Mouse (Mus musculus): ENCODE measurements around the gene Gm45021. TPM values are rescaled to one million over a fixed set of nuclear protein-coding genes. Genes with fewer than 3 reads are reported as not detected.
A peak's percentile ranks its signal among the peaks of the same experiment; 100 is the strongest.
"Not testable (repeated sequence)": the region's sequence is repeated elsewhere in the genome, so short reads cannot be mapped to it uniquely, and the experiment has no call there.

Gm45021 gene
- total RNA-seq, 2 experiments from 2014 or later = not detected

GRCm38 (mm10) chr6:48600594-48600993, 11.2 kb downstream of the Gm45021 start:
- intact Hi-C loops (cut with DNase I) = loop anchor here (2.0 kb wide), 1 partner anchor 26 kb away; the partner anchor contains the start of gene AI854703
- DNase-seq (ENCODE audit: low spot score in 2 of 2) = no peak

GRCm38 (mm10) chr6:48601271-48602079, 12.1 kb downstream of the Gm45021 start, which contains the start of gene Zfp775:
TSS of gene Zfp775 (plus strand) at chr6:48602063.
- intact Hi-C loops (cut with DNase I) = loop anchor here (2.0 kb wide), 1 partner anchor 25 kb away; the partner anchor contains the start of gene AI854703

GRCm38 (mm10) chr6:48602080-48602741, 12.8 kb downstream of the Gm45021 start:
- intact Hi-C loops (cut with DNase I) = no loop called here
- DNase-seq (ENCODE audit: low spot score in 2 of 2) = peak; percentile 43 to 74

More at GRCm38 (mm10) chr6:48601271-48602079, 12.1 kb downstream of the Gm45021 start, which contains the start of gene Zfp775:
- DNase-seq (ENCODE audit: low spot score in 2 of 2) = peak; percentile 96 to 97

GRCm38 (mm10) chr6:48608124-48608523, 18.7 kb downstream of the Gm45021 start:
- no peak for DNase-seq (ENCODE audit: low spot score in 2 of 2)
- intact Hi-C loops (cut with DNase I) = no loop called here

- DNase-seq (ENCODE audit: low spot score in 2 of 2) = no peak
- intact Hi-C loops (cut with DNase I) = no loop called here
Measured at GRCm38 (mm10) chr6:48609512-48609911, 20.1 kb downstream of the Gm45021 start.

GRCm38 (mm10) chr6:48610657-48611056, 21.2 kb downstream of the Gm45021 start:
- intact Hi-C loops (cut with DNase I) = no loop called here
- DNase-seq (ENCODE audit: low spot score in 2 of 2) = no peak

- no peak for DNase-seq (ENCODE audit: low spot score in 2 of 2)
- intact Hi-C loops (cut with DNase I) = no loop called here
Measured at GRCm38 (mm10) chr6:48613464-48613863, 24.1 kb downstream of the Gm45021 start.

- intact Hi-C loops (cut with DNase I) = no loop called here
- DNase-seq (ENCODE audit: low spot score in 2 of 2) = no peak
Measured at GRCm38 (mm10) chr6:48614756-48615155, 25.3 kb downstream of the Gm45021 start.

- DNase-seq (ENCODE audit: low spot score in 2 of 2) = no peak
- intact Hi-C loops (cut with DNase I) = no loop called here
Measured at GRCm38 (mm10) chr6:48620031-48620430, 30.6 kb downstream of the Gm45021 start.

- DNase-seq (ENCODE audit: low spot score in 2 of 2); intact Hi-C loops (cut with DNase I): not testable (repeated sequence)
Measured at GRCm38 (mm10) chr6:48622186-48622843, 32.9 kb downstream of the Gm45021 start.

GRCm38 (mm10) chr6:48623460-48623859, 34.0 kb downstream of the Gm45021 start:
- intact Hi-C loops (cut with DNase I) = no loop called here
- DNase-seq (ENCODE audit: low spot score in 2 of 2) = no peak

GRCm38 (mm10) chr6:48626464-48626863, 37.1 kb downstream of the Gm45021 start, which contains the start of gene AI854703:
TSS of gene AI854703 (plus strand) at chr6:48626764.
- peak in 1 of 2 experiments; percentile 12 for DNase-seq (ENCODE audit: low spot score in 2 of 2)
- intact Hi-C loops (cut with DNase I) = loop anchor here (2.0 to 5.0 kb wide), 3 partner anchors 26 to 69 kb away; partner anchors contain the start of genes Gm44965 and Repin1

- DNase-seq (ENCODE audit: low spot score in 2 of 2) = peak; percentile 74
- intact Hi-C loops (cut with DNase I) = loop anchor here (2.0 to 5.0 kb wide), 3 partner anchors 26 to 70 kb away; partner anchors contain the start of genes Gm44965 and Repin1
Measured at GRCm38 (mm10) chr6:48626984-48627383, 37.6 kb downstream of the Gm45021 start.

- DNase-seq (ENCODE audit: low spot score in 2 of 2) = peak in 1 of 2 experiments; percentile 32
- intact Hi-C loops (cut with DNase I) = loop anchor here (2.0 to 5.0 kb wide), 3 partner anchors 27 to 70 kb away; partner anchors contain the start of genes Gm44965 and Repin1
Measured at GRCm38 (mm10) chr6:48627511-48627924, 38.1 kb downstream of the Gm45021 start.

- no peak for DNase-seq (ENCODE audit: low spot score in 2 of 2)
- intact Hi-C loops (cut with DNase I) = loop anchor here (5.0 kb wide), 2 partner anchors 36 to 71 kb away; partner anchors contain the start of genes Gm44965 and Repin1
Measured at GRCm38 (mm10) chr6:48628377-48628776, 39.0 kb downstream of the Gm45021 start.

GRCm38 (mm10) chr6:48628808-48629660, 39.6 kb downstream of the Gm45021 start:
- peak; percentile 55 to 75 for DNase-seq (ENCODE audit: low spot score in 2 of 2)
- intact Hi-C loops (cut with DNase I) = loop anchor here (5.0 kb wide), 2 partner anchors 37 to 72 kb away; partner anchors contain the start of genes Gm44965 and Repin1

GRCm38 (mm10) chr6:48629661-48630034, 40.2 kb downstream of the Gm45021 start:
- DNase-seq (ENCODE audit: low spot score in 2 of 2) = no peak
- intact Hi-C loops (cut with DNase I) = loop anchor here (5.0 kb wide), 2 partner anchors 37 to 72 kb away; partner anchors contain the start of genes Gm44965 and Repin1

GRCm38 (mm10) chr6:48630831-48631230, 41.4 kb downstream of the Gm45021 start:
- intact Hi-C loops (cut with DNase I) = no loop called here
- no peak for DNase-seq (ENCODE audit: low spot score in 2 of 2)

All from left cerebral cortex, postnatal 25 days (tissue).